Mouse (Mus musculus): ENCODE measurements around the gene Plcl1. TPM values are rescaled to one million over a fixed set of nuclear protein-coding genes. Genes with fewer than 3 reads are reported as not detected.

The Plcl1 gene
- polyA plus RNA-seq, 1 experiment = not detected

- peaks cover 5% of the 10 kb centered on the region; the same call in 1 of the 2 replicates for H3K4me1 ChIP-seq (ENCODE audit: control insufficient read depth, insufficient read depth, low read length)
- WGBS = under 1% methylated on average over 42 of the region's 42 CpGs
- peak overlapping the region; percentile 79 for H3K4me3 ChIP-seq (ENCODE audit: insufficient read depth, low read depth, low read length)
- H3K27ac ChIP-seq (ENCODE audit: insufficient read depth, low read depth, low read length) = peak overlapping the region; percentile 15; the same call in 1 of the 2 replicates
- TF ChIP-seq POLR2A (IDR thresholded peaks at IDR 0.05; ENCODE audit: insufficient read depth, low read depth, low read length) (no peak), CTCF (IDR thresholded peaks at IDR 0.05; ENCODE audit: insufficient read depth, low read depth, low read length) (no peak)
Observed at GRCm38 (mm10) chr1:55406023-55406413, 297 bp downstream of the Plcl1 start.

- TF ChIP-seq POLR2A (IDR thresholded peaks at IDR 0.05; ENCODE audit: insufficient read depth, low read depth, low read length) (no peak), CTCF (IDR thresholded peaks at IDR 0.05; ENCODE audit: insufficient read depth, low read depth, low read length) (no peak)
- WGBS = 2% methylated on average over 35 of the region's 35 CpGs
Observed at GRCm38 (mm10) chr1:55406531-55407375, 1.0 kb downstream of the Plcl1 start.

GRCm38 (mm10) chr1:55410670-55411069 lies 4.9 kb downstream of the Plcl1 start:
- no peak overlapping the region for H3K4me3 ChIP-seq (ENCODE audit: insufficient read depth, low read depth, low read length)
- H3K4me1 ChIP-seq (ENCODE audit: control insufficient read depth, insufficient read depth, low read length) = no peaks in the 10 kb centered on the region
- TF ChIP-seq CTCF (IDR thresholded peaks at IDR 0.05; ENCODE audit: insufficient read depth, low read depth, low read length) (no peak), POLR2A (IDR thresholded peaks at IDR 0.05; ENCODE audit: insufficient read depth, low read depth, low read length) (no peak)
- 85% methylated on average over 2 of the region's 2 CpGs for WGBS
- H3K27ac ChIP-seq (ENCODE audit: insufficient read depth, low read depth, low read length) = no peak overlapping the region

More at GRCm38 (mm10) chr1:55406531-55407375, 1.0 kb downstream of the Plcl1 start:
- Histone ChIP-seq H3K27ac (ENCODE audit: insufficient read depth, low read depth, low read length) (no peak overlapping the region), H3K4me1 (ENCODE audit: control insufficient read depth, insufficient read depth, low read length) (peaks cover 5% of the 10 kb centered on the region; the same call in 1 of the 2 replicates), H3K4me3 (ENCODE audit: insufficient read depth, low read depth, low read length) (peak overlapping the region; percentile 79)

- 92% methylated on average over 2 of the region's 2 CpGs for WGBS
Observed at GRCm38 (mm10) chr1:55411079-55411478, 5.4 kb downstream of the Plcl1 start.

GRCm38 (mm10) chr1:55412569-55412968 lies 6.8 kb downstream of the Plcl1 start:
- no peak for TF ChIP-seq POLR2A (IDR thresholded peaks at IDR 0.05; ENCODE audit: insufficient read depth, low read depth, low read length)
- TF ChIP-seq CTCF (IDR thresholded peaks at IDR 0.05; ENCODE audit: insufficient read depth, low read depth, low read length) = no peak
- H3K4me1 ChIP-seq (ENCODE audit: control insufficient read depth, insufficient read depth, low read length) = no peaks in the 10 kb centered on the region
- H3K27ac ChIP-seq (ENCODE audit: insufficient read depth, low read depth, low read length) = no peak overlapping the region
- H3K4me3 ChIP-seq (ENCODE audit: insufficient read depth, low read depth, low read length) = no peak overlapping the region
- WGBS = 35% methylated on average over 6 of the region's 6 CpGs

More at GRCm38 (mm10) chr1:55411079-55411478, 5.4 kb downstream of the Plcl1 start:
- H3K4me1 ChIP-seq (ENCODE audit: control insufficient read depth, insufficient read depth, low read length) = no peaks in the 10 kb centered on the region
- no peak for TF ChIP-seq CTCF (IDR thresholded peaks at IDR 0.05; ENCODE audit: insufficient read depth, low read depth, low read length)
- H3K4me3 ChIP-seq (ENCODE audit: insufficient read depth, low read depth, low read length) = no peak overlapping the region
- no peak overlapping the region for H3K27ac ChIP-seq (ENCODE audit: insufficient read depth, low read depth, low read length)

GRCm38 (mm10) chr1:55413534-55413933 lies 7.8 kb downstream of the Plcl1 start:
- no peak overlapping the region for H3K4me3 ChIP-seq (ENCODE audit: insufficient read depth, low read depth, low read length)
- H3K27ac ChIP-seq (ENCODE audit: insufficient read depth, low read depth, low read length) = no peak overlapping the region
- TF ChIP-seq POLR2A (IDR thresholded peaks at IDR 0.05; ENCODE audit: insufficient read depth, low read depth, low read length) (no peak), CTCF (IDR thresholded peaks at IDR 0.05; ENCODE audit: insufficient read depth, low read depth, low read length) (no peak)
- WGBS = 91% methylated on average over 1 of the region's 1 CpGs
- H3K4me1 ChIP-seq (ENCODE audit: control insufficient read depth, insufficient read depth, low read length) = no peaks in the 10 kb centered on the region

GRCm38 (mm10) chr1:55418968-55419367 lies 13.2 kb downstream of the Plcl1 start:
- no peak overlapping the region for H3K4me3 ChIP-seq (ENCODE audit: insufficient read depth, low read depth, low read length)
- H3K4me1 ChIP-seq (ENCODE audit: control insufficient read depth, insufficient read depth, low read length) = no peaks in the 10 kb centered on the region
- TF ChIP-seq CTCF (IDR thresholded peaks at IDR 0.05; ENCODE audit: insufficient read depth, low read depth, low read length) = no peak
- TF ChIP-seq POLR2A (IDR thresholded peaks at IDR 0.05; ENCODE audit: insufficient read depth, low read depth, low read length) = no peak
- H3K27ac ChIP-seq (ENCODE audit: insufficient read depth, low read depth, low read length) = no peak overlapping the region
- 92% methylated on average over 3 of the region's 3 CpGs for WGBS

- 55% methylated on average over 2 of the region's 2 CpGs for WGBS
- TF ChIP-seq CTCF (IDR thresholded peaks at IDR 0.05; ENCODE audit: insufficient read depth, low read depth, low read length) (no peak), POLR2A (IDR thresholded peaks at IDR 0.05; ENCODE audit: insufficient read depth, low read depth, low read length) (no peak)
- Histone ChIP-seq H3K4me1 (ENCODE audit: control insufficient read depth, insufficient read depth, low read length) (no peaks in the 10 kb centered on the region), H3K4me3 (ENCODE audit: insufficient read depth, low read depth, low read length) (no peak overlapping the region), H3K27ac (ENCODE audit: insufficient read depth, low read depth, low read length) (no peak overlapping the region)
Observed at GRCm38 (mm10) chr1:55427607-55428006, 21.9 kb downstream of the Plcl1 start.

- no peak overlapping the region for H3K27ac ChIP-seq (ENCODE audit: insufficient read depth, low read depth, low read length)
- no peak overlapping the region for H3K4me3 ChIP-seq (ENCODE audit: insufficient read depth, low read depth, low read length)
- H3K4me1 ChIP-seq (ENCODE audit: control insufficient read depth, insufficient read depth, low read length) = no peaks in the 10 kb centered on the region
- no peak for TF ChIP-seq POLR2A (IDR thresholded peaks at IDR 0.05; ENCODE audit: insufficient read depth, low read depth, low read length)
- no peak for TF ChIP-seq CTCF (IDR thresholded peaks at IDR 0.05; ENCODE audit: insufficient read depth, low read depth, low read length)
- 84% methylated on average over 2 of the region's 2 CpGs for whole genome bisulfite sequencing
Observed at GRCm38 (mm10) chr1:55429051-55429450, 23.3 kb downstream of the Plcl1 start.
